Mouse (Mus musculus) ovary, postnatal 36 days (tissue): ENCODE data around the gene Tub.
A peak's percentile ranks its signal among the peaks of the same experiment; 100 is the strongest.

Source experiments
- DNase-seq: peaks from one replicate; pipeline ENCODE4 v3.0.0; 2022; ENCODE audit warnings: low spot score, mixed read lengths

Gene Tub

DNA sequence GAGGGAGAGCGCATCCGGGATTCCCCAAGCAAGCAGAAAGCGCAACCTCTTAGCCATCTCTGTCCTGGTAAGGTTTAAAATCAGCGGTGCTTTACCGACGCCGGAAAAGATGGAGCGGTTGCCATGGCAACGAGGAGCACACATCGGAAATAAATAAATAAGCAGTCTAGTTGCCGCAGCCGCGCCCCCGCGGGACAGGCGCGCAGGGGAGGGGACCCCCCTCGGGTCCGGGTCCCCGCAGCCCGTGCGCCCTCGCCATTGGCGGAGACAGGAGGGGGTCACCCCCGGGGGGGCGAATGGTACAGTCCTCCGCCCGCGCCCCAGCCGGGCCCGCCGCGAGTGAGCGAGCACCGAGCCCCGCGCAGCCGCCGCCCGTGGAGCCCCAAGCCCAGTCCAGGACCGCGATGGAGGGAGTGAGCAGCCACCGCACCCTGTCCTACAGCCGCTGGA, at the start of gene Tub:
Gene Tub, plus strand, starts transcription at position 27 of the 450 bp plus-strand sequence.
- peak; percentile 42 for DNase-seq

DNA sequence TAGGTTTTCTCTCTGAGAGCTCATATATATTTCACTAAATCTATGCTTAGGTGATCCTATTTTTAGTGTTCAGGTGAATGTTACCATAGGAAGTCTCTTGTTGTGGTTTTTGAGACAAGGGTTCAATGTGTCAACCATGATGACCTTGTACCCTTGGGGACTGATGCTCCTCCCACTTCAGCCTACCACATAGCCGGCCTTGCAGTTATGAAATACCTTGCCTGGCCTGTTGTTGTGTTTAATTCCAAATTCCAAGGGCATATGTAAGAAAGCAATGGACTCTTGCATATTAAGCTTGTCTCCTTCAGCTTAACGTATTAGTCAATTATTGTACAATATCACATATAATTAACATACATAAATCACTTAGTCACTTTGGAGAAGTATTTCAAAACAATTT, 46.2 kb upstream of the Tub start:
- no peak for DNase-seq

DNA sequence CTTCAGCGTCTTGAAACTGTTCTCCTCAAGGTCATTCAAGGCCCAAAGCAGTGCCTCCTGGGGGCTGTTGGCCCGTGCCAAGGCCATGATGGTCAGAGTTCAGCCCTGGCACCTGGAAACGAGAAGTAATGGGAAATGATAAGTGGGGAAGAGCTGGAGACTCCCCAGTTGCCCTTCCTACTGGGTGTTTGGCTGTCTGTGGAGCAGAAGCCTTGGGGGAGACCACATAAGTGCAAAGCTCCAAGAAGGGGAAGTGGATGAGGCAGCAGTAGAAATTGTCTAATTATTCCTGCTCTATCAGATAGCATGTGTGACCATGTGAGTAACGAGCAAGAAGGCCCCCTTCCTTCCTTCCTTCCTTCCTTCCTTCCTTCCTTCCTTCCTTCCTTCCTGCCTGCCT, 23.1 kb upstream of the Tub start:
- no peak for DNase-seq

DNA sequence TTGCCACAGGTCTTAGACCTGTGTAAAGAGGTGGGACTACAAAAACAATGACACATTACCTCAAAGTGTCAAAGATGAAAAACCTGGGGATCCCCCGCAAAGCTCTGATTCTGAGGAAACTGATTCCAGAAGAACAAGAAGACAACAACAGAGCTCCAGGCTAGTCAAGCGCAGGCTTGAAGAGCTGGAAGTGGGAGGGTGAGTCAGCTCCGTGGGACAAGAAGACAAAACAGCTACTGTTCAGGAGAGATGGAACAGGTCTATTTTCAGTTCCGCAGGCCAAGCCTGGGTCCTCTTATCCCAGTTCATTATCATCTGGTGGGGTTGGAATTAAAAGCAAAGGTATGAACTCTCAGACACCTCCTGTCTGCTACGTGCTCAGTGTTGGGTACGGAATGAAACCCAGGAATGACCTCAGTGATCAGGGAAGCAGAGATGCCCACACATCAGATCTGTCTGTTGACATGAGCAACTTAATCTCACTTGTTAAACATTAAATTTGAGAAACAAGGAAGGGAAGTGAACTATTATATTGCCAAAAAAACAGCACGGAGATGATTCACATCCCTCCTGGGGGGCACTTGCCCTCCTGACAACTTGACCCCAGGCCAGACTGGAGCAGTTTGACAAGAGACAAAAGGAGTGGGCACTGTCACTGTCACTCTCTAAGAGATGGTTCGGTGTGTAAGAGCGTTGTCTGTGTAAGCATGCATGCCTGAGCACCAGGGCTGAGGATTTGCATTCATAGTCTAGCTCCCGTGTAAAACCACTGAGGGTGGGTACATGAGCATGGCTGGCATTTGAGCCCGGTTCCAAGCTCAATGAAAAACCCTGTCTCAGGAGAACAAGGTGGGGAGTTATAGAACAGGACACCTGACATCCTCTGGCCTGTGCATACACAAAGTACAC, 21.6 kb upstream of the Tub start:
- no peak for DNase-seq

DNA sequence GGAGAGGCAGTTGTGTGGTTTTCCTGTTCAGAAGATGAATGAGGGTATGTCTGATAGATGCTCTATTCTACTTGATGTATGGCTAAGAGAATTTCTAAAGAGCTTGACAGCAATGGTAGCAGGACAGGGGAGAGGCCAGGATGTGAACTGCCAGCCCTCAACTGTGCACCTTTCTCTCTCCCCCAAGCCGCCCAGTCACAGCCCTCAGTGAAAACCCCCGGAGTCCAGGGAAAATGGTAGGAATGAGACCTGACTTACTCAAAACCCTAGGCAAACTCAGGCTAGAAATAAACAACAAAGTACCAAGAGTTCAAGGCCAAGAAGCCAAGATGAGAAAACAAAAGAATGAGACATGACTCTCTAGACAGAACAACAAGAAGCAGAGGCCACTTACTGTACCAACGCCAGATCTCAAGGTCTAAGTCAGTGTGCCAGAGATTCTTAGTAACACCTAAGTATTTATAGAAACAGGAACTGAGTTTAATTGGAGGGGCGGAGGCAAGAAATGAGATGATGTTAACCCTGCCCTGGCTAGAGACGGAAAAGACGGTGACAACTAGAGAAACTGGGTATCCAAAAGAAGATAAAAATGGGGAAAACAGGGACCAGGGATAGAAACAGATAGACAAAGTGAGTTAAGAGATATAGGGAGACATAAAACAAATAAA, 20.3 kb upstream of the Tub start, which contains the start of gene Nlrp10:
Gene Nlrp10, minus strand, starts transcription at position 453 of the 668 bp plus-strand sequence.
- DNase-seq: no peak

DNA sequence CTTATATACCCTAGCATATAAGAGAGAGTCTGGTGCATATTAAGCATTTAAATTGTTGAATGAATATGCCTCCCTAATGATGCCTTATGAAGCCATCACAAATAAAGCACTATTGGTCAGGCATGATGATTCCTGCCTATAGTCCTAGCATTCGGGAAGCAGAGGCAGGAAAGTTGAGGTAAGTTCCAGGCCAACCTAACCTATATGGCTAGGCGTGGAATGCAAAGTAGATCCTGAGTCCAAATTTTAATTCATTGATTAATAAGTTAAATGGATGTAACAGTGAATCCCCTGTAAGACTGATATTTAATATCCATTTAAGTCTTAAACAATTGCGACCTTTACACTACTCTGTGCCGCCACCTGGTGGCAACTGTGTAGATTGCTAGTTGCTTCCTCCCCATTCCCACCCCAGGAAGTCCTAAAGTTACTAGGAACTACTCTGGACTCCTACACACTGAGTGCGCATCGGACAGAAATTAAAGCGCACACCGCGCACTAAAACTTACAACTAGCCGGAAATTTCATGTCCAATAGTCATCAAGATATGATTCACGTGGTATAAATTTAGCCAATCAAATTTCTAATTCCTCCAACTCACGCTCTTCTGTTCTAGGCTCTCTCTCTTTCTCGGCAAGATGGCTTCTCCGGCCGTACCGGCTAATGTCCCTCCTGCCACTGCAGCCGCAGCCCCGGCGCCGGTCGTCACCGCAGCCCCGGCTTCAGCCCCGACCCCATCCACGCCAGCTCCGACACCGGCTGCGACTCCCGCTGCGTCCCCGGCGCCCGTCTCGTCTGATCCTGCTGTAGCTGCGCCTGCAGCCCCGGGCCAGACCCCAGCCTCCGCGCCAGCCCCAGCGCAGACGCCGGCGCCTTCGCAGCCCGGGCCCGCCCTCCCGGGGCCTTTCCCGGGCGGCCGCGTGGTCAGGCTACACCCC, 16.1 kb upstream of the Tub start, which contains the start of gene Eif3f:
Gene Eif3f, plus strand, starts transcription at position 624 of the 938 bp plus-strand sequence.
- DNase-seq: peak; percentile 91

DNA sequence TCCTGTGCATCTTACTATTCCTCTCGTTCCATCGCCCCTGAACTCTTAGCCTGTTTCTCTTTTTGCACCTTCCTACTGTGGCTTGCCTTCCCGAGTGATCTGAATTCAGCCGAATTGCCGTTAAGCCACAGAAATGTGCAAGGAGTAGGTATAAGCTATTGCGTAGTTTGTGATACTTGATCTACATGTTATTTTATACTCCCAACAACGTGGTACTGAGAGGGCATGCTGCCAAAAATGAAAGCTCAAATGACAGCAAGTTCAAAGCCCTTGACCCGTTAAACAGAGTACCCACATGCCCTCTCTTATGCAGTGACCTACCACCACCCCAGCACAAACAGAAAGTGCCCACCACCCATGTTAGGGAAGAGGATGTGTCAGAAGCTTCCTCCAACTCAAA, 15.3 kb upstream of the Tub start:
- no peak for DNase-seq

DNA sequence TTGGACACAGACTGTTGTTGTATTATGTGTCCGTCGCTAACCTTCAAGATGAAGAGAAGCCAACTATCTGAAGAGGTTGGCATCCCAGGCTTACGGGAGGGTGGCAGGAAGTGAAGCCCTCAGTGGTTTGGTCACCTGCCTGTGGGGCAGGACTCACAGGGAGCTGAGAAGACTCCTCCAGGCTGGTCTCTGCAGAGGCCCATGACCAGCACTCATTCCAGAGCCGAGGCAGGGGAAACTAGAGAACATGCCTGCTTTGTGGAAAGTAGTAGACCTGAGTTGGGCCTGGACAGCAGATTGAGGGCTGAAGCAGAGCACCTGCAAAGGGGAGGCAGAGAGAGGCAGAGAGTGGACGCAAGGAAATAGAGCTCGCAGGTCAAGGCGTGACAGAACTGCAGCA, 14.7 kb upstream of the Tub start:
- DNase-seq: no peak

DNA sequence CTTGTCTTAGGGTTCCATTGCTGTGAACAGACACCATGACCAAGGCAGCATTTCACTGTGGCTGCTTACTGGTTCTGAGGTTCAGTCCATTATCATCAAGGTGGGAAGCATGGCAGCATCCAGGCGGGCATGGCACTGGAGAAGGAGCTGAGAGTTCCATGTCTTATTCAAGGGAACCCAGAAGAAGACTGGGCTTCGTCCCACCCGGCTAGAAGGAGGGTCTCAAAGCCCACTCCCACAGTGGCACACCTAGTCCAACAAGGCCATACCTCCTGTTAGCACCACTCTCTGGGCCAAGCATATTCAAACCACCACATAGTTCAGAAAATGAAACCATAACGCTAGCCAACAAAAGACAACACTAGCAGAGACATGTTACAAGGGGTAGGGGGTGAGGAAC, 13.5 kb upstream of the Tub start:
- no peak for DNase-seq

DNA sequence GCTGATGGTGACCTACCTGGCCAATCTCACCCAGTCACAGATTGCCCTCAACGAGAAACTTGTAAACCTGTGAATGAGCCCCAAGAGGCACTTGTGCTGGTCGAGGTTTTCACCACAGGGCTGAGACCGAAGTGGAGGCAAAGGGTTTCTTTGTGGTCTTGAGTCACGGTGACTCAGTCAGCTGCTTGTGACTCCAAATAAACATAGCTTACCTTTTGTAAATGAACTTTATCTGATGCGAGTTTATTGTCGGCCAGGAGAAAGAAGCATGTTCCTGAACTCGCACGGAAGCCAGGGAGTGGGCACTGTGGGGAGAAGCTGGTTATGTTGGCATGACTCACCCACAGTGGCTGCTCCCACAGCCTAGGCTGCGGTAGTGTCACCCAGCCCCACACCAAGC, 8.7 kb upstream of the Tub start:
- no peak for DNase-seq

DNA sequence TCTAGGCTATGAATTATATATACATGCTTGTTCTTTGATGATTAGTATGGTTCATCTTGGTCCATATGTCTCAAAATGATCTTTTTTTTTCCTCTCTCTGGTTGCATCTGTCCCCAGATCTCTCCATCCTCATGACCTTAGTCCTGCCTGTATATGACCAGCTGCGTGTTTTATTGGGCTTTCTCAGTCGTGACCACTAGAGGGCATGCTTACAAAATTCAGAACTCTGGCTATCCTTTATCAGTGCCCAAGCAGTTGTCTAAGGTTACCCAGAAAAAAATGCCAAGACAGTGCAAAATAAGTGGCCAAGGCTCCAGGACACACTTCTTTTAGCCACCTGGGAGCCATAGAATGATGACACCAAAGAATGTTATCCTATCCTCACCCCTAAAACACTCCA, 6.1 kb upstream of the Tub start:
- no peak for DNase-seq

DNA sequence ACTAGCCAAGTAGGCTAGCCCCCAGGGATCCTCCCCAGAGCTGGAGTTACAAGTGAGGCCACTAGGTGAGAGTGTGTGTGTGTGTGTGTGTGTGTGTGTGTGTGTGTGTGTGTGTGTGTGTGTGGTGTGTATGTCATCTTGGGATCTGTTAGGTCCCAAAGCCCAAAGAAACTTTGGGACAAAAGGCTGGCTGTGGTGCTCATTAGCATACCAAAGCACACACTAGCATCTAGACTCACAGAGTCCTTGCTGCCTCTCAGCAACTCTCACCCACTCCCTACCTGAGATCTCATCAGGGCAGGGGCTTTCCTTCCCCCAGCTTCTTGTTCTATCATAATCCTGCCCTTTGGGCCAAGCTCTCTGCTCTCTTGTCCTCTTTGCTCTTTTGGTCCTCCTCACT, 1.5 kb upstream of the Tub start:
- no peak for DNase-seq

DNA sequence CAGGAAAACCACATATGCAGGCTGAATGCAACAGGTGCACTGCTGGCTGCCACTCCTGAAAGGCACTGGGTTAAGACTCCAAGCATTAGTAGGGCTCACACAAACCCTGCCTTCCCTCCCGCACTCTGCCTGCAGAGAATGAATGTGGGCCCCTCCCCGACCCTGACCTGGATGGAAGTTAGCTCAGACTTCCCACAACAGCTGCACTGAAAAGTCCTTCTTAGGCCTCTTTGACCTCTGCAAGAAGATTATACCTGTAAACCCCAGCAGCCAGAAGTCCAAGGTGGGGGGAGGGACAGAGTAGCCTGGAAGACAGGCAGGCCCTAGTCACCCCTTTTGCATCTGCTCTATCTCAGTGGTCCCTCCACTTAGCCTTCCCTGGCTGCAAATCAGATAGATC, 837 bp upstream of the Tub start:
- no peak for DNase-seq

DNA sequence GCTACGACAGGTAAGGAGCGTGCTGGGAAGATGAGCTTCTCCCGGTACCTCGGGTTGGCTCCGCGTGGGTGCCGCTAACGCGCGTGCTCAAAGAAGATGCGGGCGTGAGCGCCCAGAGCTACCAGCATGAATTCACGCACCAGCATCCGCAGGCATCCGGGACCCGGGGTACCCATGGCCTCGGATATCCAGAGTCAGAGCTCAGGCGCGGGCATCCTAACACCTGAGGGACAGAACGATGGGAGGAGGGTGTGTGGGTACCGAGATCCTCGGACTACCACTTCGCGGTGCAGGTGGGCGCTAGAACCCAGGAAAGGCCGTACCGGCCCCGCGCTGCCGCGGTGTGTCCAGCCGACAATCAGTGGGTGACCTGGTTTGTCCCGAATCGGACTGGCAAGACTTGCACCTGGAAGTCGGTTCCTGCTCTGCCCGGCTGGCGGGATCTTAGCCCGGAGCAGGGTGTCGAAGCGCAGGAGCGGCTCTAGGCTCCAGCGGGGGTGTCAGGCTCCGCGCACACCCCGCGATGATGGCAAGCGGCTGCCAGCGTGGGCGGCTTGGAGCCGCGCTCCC, 709 bp downstream of the Tub start:
- peak; percentile 38 for DNase-seq

DNA sequence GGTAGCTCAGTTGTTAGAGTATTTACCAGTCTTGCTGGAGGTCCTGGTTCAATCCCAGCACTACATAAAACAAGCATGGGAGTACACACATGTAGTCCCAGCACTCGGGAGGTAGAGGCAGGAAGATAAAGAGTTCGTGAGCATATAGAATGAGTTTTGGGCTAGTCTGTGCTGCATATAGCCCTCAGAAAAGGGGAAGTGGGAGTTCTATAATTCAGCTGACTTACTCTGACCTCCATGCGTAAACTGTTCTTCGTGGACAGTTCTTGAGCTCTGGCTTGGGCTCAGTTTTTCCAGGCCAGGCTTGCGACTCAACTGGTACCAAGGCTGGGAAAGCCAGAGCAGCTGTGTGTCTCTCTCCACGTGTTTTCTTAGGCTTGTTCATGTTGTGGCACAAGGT, 2.7 kb downstream of the Tub start:
- no peak for DNase-seq

DNA sequence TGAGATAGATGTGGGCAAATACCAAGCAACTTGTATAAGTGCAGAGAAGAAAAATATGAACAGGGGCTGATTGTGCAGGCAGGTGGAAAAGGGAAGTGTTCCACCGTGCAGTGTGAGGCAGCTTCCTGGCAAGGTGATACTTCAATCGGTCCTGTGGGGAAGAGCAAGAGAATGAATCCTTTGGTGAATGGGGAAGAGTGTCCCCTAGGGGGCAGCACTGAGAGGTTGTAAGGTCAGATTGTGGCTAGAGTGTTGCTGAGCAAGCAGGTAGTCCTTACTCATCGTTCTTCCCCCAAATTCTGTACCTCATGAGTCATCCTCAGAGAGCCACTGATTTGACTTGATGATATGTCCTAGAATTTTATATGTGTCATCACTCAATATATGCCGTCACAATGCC, 4.0 kb downstream of the Tub start:
- DNase-seq: no peak

DNA sequence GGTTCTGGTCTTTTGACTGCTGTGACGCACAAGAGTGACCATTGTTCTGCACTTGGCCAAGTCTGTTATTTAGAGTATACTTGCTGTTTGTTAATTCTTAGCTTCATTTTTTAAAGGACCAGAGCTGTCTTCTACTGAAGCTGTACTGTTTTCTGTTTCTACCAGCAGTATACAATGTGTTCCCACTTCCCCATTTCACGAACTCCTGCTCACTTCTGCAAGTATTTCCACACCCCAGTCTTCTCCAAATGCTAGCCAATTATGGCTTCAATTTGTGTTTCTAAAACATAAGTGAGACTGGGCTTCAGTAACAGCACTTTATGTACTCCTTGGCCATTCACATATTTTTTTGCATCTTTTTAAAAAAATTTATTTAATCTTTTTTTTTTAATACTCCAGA, 7.6 kb downstream of the Tub start:
- no peak for DNase-seq

DNA sequence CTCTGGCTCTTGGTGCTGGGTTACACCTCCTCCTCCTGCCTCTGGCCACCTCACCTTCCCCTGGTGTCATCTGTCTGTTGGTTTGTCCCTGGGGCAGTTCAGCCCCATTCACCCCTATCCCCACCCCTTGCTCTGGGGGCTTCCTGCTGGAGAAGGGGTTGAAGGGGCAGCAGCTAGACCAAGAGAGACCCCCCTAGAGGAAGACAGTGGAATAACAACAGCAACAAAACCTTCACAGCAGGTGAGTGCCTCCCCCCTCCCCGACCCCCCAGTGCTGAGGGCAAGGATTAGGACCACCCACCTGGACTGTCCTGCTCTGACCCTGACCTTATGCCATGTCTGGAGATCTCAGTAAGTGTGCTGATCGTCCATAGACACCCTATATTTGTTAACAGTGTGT, 15.8 kb downstream of the Tub start:
- DNase-seq: no peak

DNA sequence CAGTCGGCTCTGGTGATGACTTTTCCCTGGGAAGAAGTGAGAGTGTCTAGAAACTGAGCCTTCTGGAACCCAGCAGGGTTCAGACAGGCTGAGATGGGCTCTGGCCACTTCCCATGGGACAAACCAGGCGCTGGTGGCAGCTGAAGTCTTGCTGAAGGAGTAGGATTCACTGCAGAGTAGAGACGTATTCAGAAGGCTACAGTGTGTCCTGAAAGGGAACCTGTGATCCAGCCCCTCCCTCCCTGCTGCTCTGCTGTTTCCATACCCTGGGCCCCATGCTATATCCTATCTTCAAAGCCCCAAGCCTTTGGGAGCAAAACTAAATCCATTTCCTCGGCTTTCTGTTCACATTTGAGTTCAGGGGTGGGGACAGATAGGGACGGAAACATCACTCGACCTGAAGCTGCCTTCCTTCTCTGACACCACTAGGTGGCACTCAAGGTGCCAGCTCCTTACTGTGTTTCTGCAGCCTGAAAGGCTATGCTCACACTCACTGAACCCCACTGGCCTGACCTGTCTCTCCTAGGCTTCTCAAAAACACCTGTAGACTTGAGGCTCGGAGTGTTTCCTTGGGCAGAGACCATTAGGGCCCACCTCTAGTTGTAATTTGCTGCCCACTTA, 16.7 kb downstream of the Tub start:
- DNase-seq: peak; percentile 15

DNA sequence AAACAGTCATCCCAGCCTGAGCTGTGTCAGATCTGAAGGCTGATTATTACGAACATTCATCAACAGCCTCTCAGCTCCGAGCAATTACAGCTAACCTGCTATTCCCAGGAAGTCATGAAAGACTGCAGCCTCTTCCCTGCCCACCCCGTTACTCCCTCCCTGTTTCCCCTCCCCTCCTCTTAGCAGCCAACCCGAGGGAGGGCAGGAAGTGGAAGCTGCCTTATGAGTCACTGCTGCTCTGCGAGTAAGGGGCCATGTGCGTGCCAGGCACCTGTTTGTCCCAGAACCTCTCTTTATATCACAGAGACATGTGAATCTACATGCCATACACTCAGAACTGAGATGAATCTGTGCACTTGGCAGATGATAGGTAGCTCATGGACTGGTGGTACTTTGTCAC, 18.1 kb downstream of the Tub start:
- no peak for DNase-seq

DNA sequence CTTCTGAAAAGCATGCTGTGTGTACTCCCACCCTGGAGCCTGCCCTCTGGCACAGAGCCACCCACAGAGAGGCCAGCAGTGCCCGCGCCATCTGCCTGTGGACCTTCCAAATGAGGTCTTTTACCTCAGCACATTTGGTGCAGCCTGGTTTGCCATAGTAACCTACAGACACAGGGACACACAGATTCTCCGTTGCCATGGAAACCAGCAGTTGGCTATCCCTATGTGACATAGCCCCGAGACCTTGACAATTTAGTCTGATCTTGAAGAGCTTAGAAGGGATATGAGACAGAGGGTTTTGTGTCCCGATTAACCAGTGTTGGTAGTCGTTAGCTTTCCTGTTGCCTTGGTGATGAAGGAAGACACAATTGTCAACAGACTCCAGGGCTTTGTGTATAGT, 22.1 kb downstream of the Tub start:
- DNase-seq: peak; percentile 19
